Mouse (Mus musculus): ENCODE measurements at regions not wholly inside any gene's neighbourhood (a gene's known extent, or its start where the extent isn't known, plus 50 kb on each side); places are given as distances from the start of the nearest gene placed in this dataset.

DNA sequence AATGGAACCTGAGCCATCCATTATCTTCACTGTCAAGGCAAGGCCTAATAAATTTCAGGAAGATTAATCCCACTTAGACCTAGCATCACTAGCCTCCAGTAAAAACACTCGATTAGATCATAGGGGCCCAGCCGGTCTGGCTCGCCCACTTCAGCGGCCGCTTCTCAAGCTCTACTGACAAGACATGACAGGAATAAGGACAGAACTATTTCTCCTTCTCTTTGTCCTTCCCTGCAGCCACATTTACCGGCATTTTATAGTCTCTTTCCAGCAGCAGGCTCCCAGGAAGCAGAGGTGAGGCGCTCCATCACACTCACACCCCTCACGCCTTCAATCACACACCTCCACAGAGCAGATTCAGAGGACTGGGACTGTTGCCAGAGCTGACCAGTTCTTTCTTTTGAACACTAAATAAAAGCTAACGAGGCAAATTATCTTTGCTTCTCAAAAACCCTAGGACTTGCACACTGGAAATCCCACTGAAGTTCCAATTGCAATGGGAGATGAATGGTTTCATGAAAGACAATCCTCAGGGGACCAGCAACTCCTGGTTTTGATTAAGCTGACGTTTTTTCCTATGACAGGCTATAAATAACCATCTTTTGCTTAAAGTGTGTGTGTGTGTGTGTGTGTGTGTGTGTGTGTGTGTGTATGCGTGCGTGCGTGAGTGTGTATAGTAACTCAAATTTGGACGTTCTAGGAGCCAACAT lies 184.6 kb downstream of the Sox4 start:
- TF ChIP-seq POLR2A (IDR thresholded peaks at IDR 0.05; ENCODE audit: insufficient read depth, low read depth, low read length) (no peak), CTCF (IDR thresholded peaks at IDR 0.05; ENCODE audit: insufficient read depth, low read depth, low read length) (no peak)

Data from olfactory bulb, adult 2 months (tissue).